Comparison of ENCODE assay signal across 7 mouse cellular contexts in genomic region chr2:118203739-118204461, GRCm38 (mm10). TPM values are rescaled to one million over a fixed set of nuclear protein-coding genes. Genes with fewer than 3 reads are reported as not detected.
DNase-seq lines count a peak whose midpoint lies in the region; ATAC-seq lines count a peak whose summit lies in the region.

No protein-coding gene starts in this region.

- peak; percentile 70 for ATAC-seq in forebrain, embryonic 11.5 days (replicated peaks; ENCODE audit: low FRiP score)
- peak; percentile 81 for ATAC-seq in neural tube, embryonic 14.5 days (ENCODE audit: low read depth)

- H3K4me3 ChIP-seq in forebrain, embryonic 11.5 days (ENCODE audit: low read depth, low read length) = no peak overlapping the region
- no peak overlapping the region for H3K4me3 ChIP-seq in neural tube, embryonic 14.5 days (ENCODE audit: low read depth, low read length)

- no peaks in the 10 kb centered on the region for H3K36me3 ChIP-seq in forebrain, embryonic 11.5 days (ENCODE audit: control insufficient read depth, insufficient read depth, low read length)
- no peaks in the 10 kb centered on the region for H3K36me3 ChIP-seq in neural tube, embryonic 14.5 days (ENCODE audit: control insufficient read depth, insufficient read depth, low read length)

- H3K27ac ChIP-seq in forebrain, embryonic 11.5 days (ENCODE audit: low read depth, low read length) = peak overlapping the region; percentile 81
- peak overlapping the region; percentile 72 for H3K27ac ChIP-seq in neural tube, embryonic 14.5 days (ENCODE audit: low read depth, low read length)

- H3K9me3 ChIP-seq in forebrain, embryonic 11.5 days (ENCODE audit: control insufficient read depth, low read length) = no peaks in the 10 kb centered on the region
- H3K9me3 ChIP-seq in neural tube, embryonic 14.5 days (ENCODE audit: control insufficient read depth, low read length) = no peaks in the 10 kb centered on the region

- DNase-seq in cerebellum, postnatal 10 days = peak; percentile 75 to 85
- DNase-seq in forebrain, embryonic 11.5 days (ENCODE audit: low spot score) = peak; percentile 64
- peak; percentile 55 for DNase-seq in kidney, adult 11 months
- peak; percentile 9 to 47 for DNase-seq in left cerebral cortex, adult 8-10 months (ENCODE audit: low spot score in 2 of 2)
- no peak for DNase-seq in gastrocnemius, adult 18-20 months (ENCODE audit: low spot score)
- DNase-seq in urinary bladder, postnatal 4 days (ENCODE audit: low spot score in 2 of 2) = no peak

- H3K4me1 ChIP-seq in forebrain, embryonic 11.5 days (replicated peaks; ENCODE audit: control insufficient read depth, insufficient read depth, low read length) = peaks cover 25% of the 10 kb centered on the region
- peaks cover 25% of the 10 kb centered on the region for H3K4me1 ChIP-seq in neural tube, embryonic 14.5 days (ENCODE audit: control insufficient read depth, insufficient read depth, low read length)

- peak overlapping the region; percentile 45 for H3K4me2 ChIP-seq in forebrain, embryonic 11.5 days (ENCODE audit: low read depth, low read length, severe bottlenecking)
- H3K4me2 ChIP-seq in neural tube, embryonic 14.5 days (ENCODE audit: low read depth, low read length) = peak overlapping the region; percentile 32; the same call in 1 of the 2 replicates

- peak overlapping the region; percentile 27; the same call in 1 of the 2 replicates for H3K9ac ChIP-seq in forebrain, embryonic 11.5 days (ENCODE audit: low read length)
- no peak overlapping the region for H3K9ac ChIP-seq in neural tube, embryonic 14.5 days (replicated peaks; ENCODE audit: low read depth, low read length)

- WGBS in forebrain, embryonic 11.5 days = 7% methylated on average over 16 of the region's 16 CpGs
- 3% methylated on average over 16 of the region's 16 CpGs for WGBS in neural tube, embryonic 14.5 days

- no peaks in the 10 kb centered on the region for H3K27me3 ChIP-seq in forebrain, embryonic 11.5 days (ENCODE audit: control insufficient read depth, insufficient read depth, low read length)
- no peaks in the 10 kb centered on the region for H3K27me3 ChIP-seq in neural tube, embryonic 14.5 days (ENCODE audit: control insufficient read depth, insufficient read depth, low read length)

RNA-seq across cellular contexts. Expression of gene Fsip1, which starts 52.9 kb away (rescaled TPM):
- polyA plus RNA-seq in forebrain, embryonic 11.5 days (2014; fragmentation: Nextera tagmentation; extraction: Ambion mirVana) = 3.2 and 4.2 TPM in 2 replicates
- 1 to 10 TPM in 2 of 4 experiments, under 1 TPM in 2; 0.41 to 1.3 (median 0.80) TPM for total RNA-seq in left cerebral cortex, adult 8-10 months (2022)
- polyA plus RNA-seq in neural tube, embryonic 14.5 days (2014; fragmentation: Nextera tagmentation; extraction: Ambion mirVana) = 2.4 and 3.4 TPM in 2 replicates
- not detected for total RNA-seq in gastrocnemius, adult 18-20 months (2021)

Comparison
In these comparisons a context has a peak if more than half of its experiments do, and no peak if none do; other contexts are left out.
1. DNase-seq: peak in cerebellum, postnatal 10 days (2 of 2), forebrain, embryonic 11.5 days (single experiment), kidney, adult 11 months (single experiment) and left cerebral cortex, adult 8-10 months (2 of 2); none in gastrocnemius, adult 18-20 months (single experiment) and urinary bladder, postnatal 4 days (0 of 2).